Mouse (Mus musculus) megakaryocyte, embryonic 14.5 days (primary cell): ENCODE measurements around the gene Klhl29.

Source experiments
- FLI1 ChIP-seq: IDR thresholded peaks from 2 replicates; pipeline ENCODE4 v1.6.1; 2012; ENCODE audit warnings: low read length, inconsistent platforms, mixed read lengths
- GATA1 ChIP-seq: IDR thresholded peaks from 3 replicates; pipeline ENCODE4 v1.6.1; 2012; ENCODE audit warnings: mixed read lengths, low read length, inconsistent platforms, borderline replicate concordance

DNA sequence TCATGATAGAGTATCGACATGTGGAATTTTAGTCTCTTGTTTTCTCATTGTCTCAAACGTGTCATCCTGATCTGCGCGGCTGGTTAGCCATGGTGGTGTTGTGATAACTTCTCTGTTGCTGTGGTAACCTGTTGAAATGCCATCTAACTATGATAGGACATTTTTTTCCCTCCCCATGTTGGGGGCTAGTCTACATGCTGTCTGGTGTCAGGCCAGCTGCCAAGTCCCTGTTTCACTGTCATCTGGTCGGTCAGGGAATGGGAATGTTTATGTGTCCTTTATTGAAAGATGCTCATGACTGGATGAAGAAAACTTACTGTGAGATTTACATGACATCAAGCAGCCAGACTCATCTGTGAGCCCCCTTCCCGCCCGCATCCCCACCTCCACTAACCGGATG, 31.7 kb upstream of the Klhl29 start:
- TF ChIP-seq FLI1 = no peak
- TF ChIP-seq GATA1 = no peak
